Mouse (Mus musculus) CH12.LX (cell line): ENCODE measurements at regions not wholly inside any gene's neighbourhood (a gene's known extent, or its start where the extent isn't known, plus 50 kb on each side); places are given as distances from the start of the nearest gene placed in this dataset.

ENCODE experiments used
- DNase-seq: peaks from one replicate; pipeline ENCODE4 v3.0.0-alpha.2; 2013; ENCODE audit errors: extremely low read depth
- H3K27ac ChIP-seq: 2 replicates; pipeline ENCODE4 v1.5.1; 2012; ENCODE audit warnings: low read depth, mild to moderate bottlenecking, control low read depth, moderate library complexity; ENCODE audit not compliant: insufficient read depth
- H3K27me3 ChIP-seq: replicated peaks from 2 replicates; pipeline ENCODE3; 2012; ENCODE audit warnings: inconsistent platforms
- H3K36me3 ChIP-seq, 2 experiments: replicated peaks in 1 of 2; 2 replicates each; pipeline versions ENCODE3 to v1.6.1; 2012; ENCODE audit warnings: inconsistent platforms in 1 of 2, low read length in 1 of 2, mild to moderate bottlenecking in 1 of 2, mixed read lengths in 1 of 2, moderate library complexity in 1 of 2; ENCODE audit not compliant: control insufficient read depth in 1 of 2, insufficient read depth in 1 of 2
- H3K4me1 ChIP-seq, 2 experiments: 2 replicates each; pipeline ENCODE4 v1.6.1; 2012; ENCODE audit warnings: inconsistent platforms in 1 of 2, moderate library complexity in 1 of 2; ENCODE audit not compliant: insufficient read depth in 2 of 2, control insufficient read depth in 1 of 2
- H3K4me2 ChIP-seq: 2 replicates; pipeline ENCODE4 v1.6.1; 2012; ENCODE audit warnings: low read depth, mild to moderate bottlenecking, control low read depth; ENCODE audit not compliant: poor library complexity, insufficient read depth, severe bottlenecking
- H3K4me3 ChIP-seq, 3 experiments: fragments of 150-350 bp in 1 of 3; sonication (generic) in 1 of 3; replicated peaks in 1 of 3; 2 replicates each; pipeline versions ENCODE3 to v1.5.1; 2011 to 2012; ENCODE audit warnings: low read depth in 2 of 3, low read length in 2 of 3, mild to moderate bottlenecking in 2 of 3, moderate library complexity in 2 of 3, control low read depth in 1 of 3, improper control_type of control experiment in 1 of 3, inconsistent platforms in 1 of 3, mixed read lengths in 1 of 3; ENCODE audit not compliant: poor library complexity in 1 of 3
- H3K79me2 ChIP-seq: replicated peaks from 2 replicates; pipeline ENCODE4 v1.6.1; 2012; ENCODE audit warnings: mild to moderate bottlenecking, moderate library complexity; ENCODE audit not compliant: control insufficient read depth, poor library complexity, insufficient read depth, severe bottlenecking; ENCODE audit errors: extremely low read depth
- H3K9ac ChIP-seq: 2 replicates; pipeline ENCODE4 v1.6.1; 2012; ENCODE audit warnings: low read depth, mild to moderate bottlenecking, control low read depth, moderate library complexity; ENCODE audit not compliant: insufficient read depth
- H3K9me3 ChIP-seq: replicated peaks from 2 replicates; pipeline ENCODE3; 2012; ENCODE audit warnings: low read length, inconsistent platforms, mixed read lengths
- BHLHE40 ChIP-seq: IDR thresholded peaks from 2 replicates; pipeline ENCODE4 v1.6.1; 2011; ENCODE audit warnings: mild to moderate bottlenecking, low read depth, low read length, improper control_type of control experiment
- CHD1 ChIP-seq: IDR thresholded peaks from 2 replicates; pipeline ENCODE4 v1.6.1; 2012; ENCODE audit warnings: low read depth, low read length, improper control_type of control experiment, inconsistent platforms
- E2F4 ChIP-seq: IDR thresholded peaks from 2 replicates; pipeline ENCODE4 v1.6.1; 2011; ENCODE audit warnings: low read depth, low read length, improper control_type of control experiment; ENCODE audit not compliant: insufficient replicate concordance
- ELF1 ChIP-seq: IDR thresholded peaks from 2 replicates; pipeline ENCODE4 v1.6.1; 2014; ENCODE audit warnings: low read depth, mild to moderate bottlenecking, inconsistent platforms, low read length, improper control_type of control experiment
- EP300 ChIP-seq: IDR thresholded peaks from 2 replicates; pipeline ENCODE4 v1.6.1; 2011; ENCODE audit warnings: low read length, improper control_type of control experiment
- HCFC1 ChIP-seq: IDR thresholded peaks from 2 replicates; pipeline ENCODE4 v1.6.1; 2012; ENCODE audit warnings: low read depth, mild to moderate bottlenecking, inconsistent platforms, low read length, improper control_type of control experiment
- JUND ChIP-seq: conservative IDR thresholded peaks from 2 replicates; pipeline ENCODE4 v1.6.1; 2011; ENCODE audit warnings: low read depth, low read length, improper control_type of control experiment
- KAT2A ChIP-seq: IDR thresholded peaks from 2 replicates; pipeline ENCODE4 v1.6.1; 2012; ENCODE audit warnings: low read length, improper control_type of control experiment, inconsistent platforms; ENCODE audit not compliant: insufficient replicate concordance
- MAX ChIP-seq: IDR thresholded peaks from 2 replicates; pipeline ENCODE4 v1.6.1; 2011; ENCODE audit warnings: low read length, improper control_type of control experiment
- MAZ ChIP-seq: IDR thresholded peaks from 2 replicates; pipeline ENCODE4 v1.6.1; 2012; ENCODE audit warnings: low read depth, mild to moderate bottlenecking, inconsistent platforms, low read length, improper control_type of control experiment, moderate library complexity
- MXI1 ChIP-seq: IDR thresholded peaks from 2 replicates; pipeline ENCODE4 v1.6.1; 2011; ENCODE audit warnings: mild to moderate bottlenecking, low read depth, low read length, improper control_type of control experiment
- MYC ChIP-seq: IDR thresholded peaks from 2 replicates; pipeline ENCODE4 v1.6.1; 2011; ENCODE audit warnings: low read depth, mild to moderate bottlenecking, improper control_type of control experiment, low read length
- PAX5 ChIP-seq: IDR thresholded peaks from 2 replicates; pipeline ENCODE4 v1.6.1; 2012; ENCODE audit warnings: low read length, inconsistent platforms, mixed read lengths
- POLR2A ChIP-seq: IDR thresholded peaks from 2 replicates; pipeline ENCODE4 v1.6.1; 2011; ENCODE audit warnings: low read depth, mild to moderate bottlenecking, improper control_type of control experiment, low read length
- POLR2AphosphoS2 ChIP-seq: IDR thresholded peaks from 2 replicates; pipeline ENCODE4 v1.6.1; 2011; ENCODE audit warnings: low read depth, low read length, improper control_type of control experiment
- RAD21 ChIP-seq: IDR thresholded peaks from 2 replicates; pipeline ENCODE4 v1.6.1; 2011; ENCODE audit warnings: low read depth, mild to moderate bottlenecking, low read length, improper control_type of control experiment, moderate library complexity
- SIN3A ChIP-seq: IDR thresholded peaks from 2 replicates; pipeline ENCODE4 v1.6.1; 2012; ENCODE audit warnings: low read length, improper control_type of control experiment, inconsistent platforms
- SMC3 ChIP-seq: IDR thresholded peaks from 2 replicates; pipeline ENCODE4 v1.6.1; 2011; ENCODE audit warnings: low read depth, low read length, improper control_type of control experiment
- TBP ChIP-seq: conservative IDR thresholded peaks from 2 replicates; pipeline ENCODE4 v1.6.1; 2011; ENCODE audit warnings: low read depth, low read length, improper control_type of control experiment
- TCF12 ChIP-seq: IDR thresholded peaks from 2 replicates; pipeline ENCODE4 v1.6.1; 2014; ENCODE audit warnings: low read depth, mild to moderate bottlenecking, inconsistent platforms, low read length, improper control_type of control experiment
- UBTF ChIP-seq: IDR thresholded peaks from 2 replicates; pipeline ENCODE4 v1.6.1; 2012; ENCODE audit warnings: low read depth, mild to moderate bottlenecking, inconsistent platforms, low read length, improper control_type of control experiment, moderate library complexity
- USF1 ChIP-seq: IDR thresholded peaks from 2 replicates; pipeline ENCODE4 v1.6.1; 2014; ENCODE audit warnings: low read depth, mild to moderate bottlenecking, inconsistent platforms, low read length, improper control_type of control experiment
- USF2 ChIP-seq: conservative IDR thresholded peaks from 2 replicates; pipeline ENCODE4 v1.6.1; 2011; ENCODE audit warnings: low read depth, low read length, improper control_type of control experiment
- ZKSCAN1 ChIP-seq: IDR thresholded peaks from 2 replicates; pipeline ENCODE4 v1.6.1; 2012; ENCODE audit warnings: low read depth, inconsistent platforms, low read length, improper control_type of control experiment, borderline replicate concordance
- ZMIZ1 ChIP-seq: IDR thresholded peaks from 2 replicates; pipeline ENCODE4 v1.6.1; 2012; ENCODE audit warnings: low read depth, mild to moderate bottlenecking, inconsistent platforms, low read length, improper control_type of control experiment
- dilution Hi-C: fragments of 300-500 bp; cut with MboI; formaldehyde crosslinking; loops from 2 replicates; pipeline ENCODE4 v1.14.3; 2020; ENCODE audit warnings: low sequenced_read_pairs; ENCODE audit not compliant: extremely low pct_unique_long_range_greater_than_20kb, extremely low pct_ligation_motif_present
- in situ Hi-C: fragments of 300-500 bp; cut with MboI; formaldehyde crosslinking; loops from 3 replicates; pipeline ENCODE4 v1.14.3; 2019; ENCODE audit warnings: low sequenced_read_pairs, low pct_ligation_motif_present, low pct_unique_long_range_greater_than_20kb, mixed read lengths

DNA sequence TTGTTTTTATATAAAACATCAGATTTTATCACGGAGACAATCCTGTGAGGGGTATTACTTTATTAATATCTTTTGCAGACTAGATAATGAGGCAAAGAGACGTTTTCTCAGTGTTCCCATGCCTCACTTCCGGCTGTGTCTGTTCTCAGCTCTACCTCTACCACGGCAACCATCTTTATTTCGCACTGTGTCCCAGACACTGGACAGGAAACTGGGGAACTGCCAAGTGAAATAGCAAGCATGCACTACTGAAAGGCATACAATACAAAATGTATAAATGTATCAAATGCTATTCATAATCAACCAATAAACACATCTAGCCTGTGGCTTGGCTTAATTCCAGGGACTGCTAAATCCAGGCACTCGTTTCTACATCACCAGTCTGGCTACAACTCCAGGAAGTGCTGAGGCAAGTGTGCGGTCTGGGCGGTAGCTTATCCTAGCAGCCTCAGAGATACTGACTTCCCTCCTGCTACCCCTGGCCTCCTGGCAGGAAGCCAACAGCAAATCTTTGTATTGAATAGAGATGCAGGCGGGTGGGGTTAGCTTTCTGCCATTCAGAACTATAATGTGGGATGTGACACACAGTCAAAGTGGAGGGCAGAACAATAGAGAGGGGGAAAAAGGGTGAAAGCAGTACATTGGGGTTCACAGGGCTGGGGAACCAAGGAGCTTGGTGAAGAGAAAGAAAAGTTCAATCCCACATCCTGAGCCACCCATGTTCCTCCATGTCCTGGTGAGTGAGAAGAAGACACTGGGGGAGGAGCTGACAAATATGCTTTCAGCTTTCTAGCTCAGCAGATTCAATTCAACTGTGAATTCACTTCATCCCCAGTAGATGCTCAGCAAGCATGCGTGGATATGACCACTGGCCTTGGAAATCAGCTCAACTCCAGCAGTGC is 164.0 kb upstream of the F930015N05Rik start:
- no peak for DNase-seq
- Histone ChIP-seq H3K9me3 (no peaks in the 10 kb centered on the region), H3K4me1 (peaks cover 0 to 4% of the 10 kb centered on the region in 2 experiments; a peak in 1 of 4 replicates), H3K4me3 (no peak overlapping the region), H3K27me3 (no peaks in the 10 kb centered on the region), H3K9ac (no peak overlapping the region), H3K27ac (no peak overlapping the region), H3K36me3 (no peaks in the 10 kb centered on the region), H3K4me2 (no peak overlapping the region), H3K79me2 (no peaks in the 10 kb centered on the region)
- in situ Hi-C loops (no loop called here), dilution Hi-C loops (no loop called here)
- TF ChIP-seq UBTF (no peak), USF2 (no peak), ZKSCAN1 (no peak), JUND (no peak), E2F4 (no peak), MAZ (no peak), POLR2A (no peak), BHLHE40 (no peak), PAX5 (no peak), TBP (no peak), ZMIZ1 (no peak), SMC3 (no peak), MYC (no peak), POLR2AphosphoS2 (no peak)

DNA sequence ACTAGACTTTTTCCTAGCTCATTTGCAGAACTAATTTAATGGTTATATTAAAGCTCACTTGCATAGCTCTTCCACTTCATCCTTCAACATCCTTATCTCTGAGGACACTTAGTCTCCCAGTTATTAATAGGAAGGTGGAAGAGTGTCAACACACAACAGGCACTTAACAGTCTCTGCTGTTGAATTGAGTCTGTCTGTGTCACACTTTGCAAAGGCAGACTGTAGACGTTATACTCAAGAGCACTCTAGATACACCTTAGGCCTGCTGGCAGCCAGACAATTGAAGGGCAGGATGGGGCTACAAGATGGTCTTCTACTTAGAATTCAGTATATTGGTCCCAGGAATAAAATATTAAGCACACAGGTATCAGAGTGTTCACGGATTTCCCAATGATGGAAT is 172.6 kb upstream of the F930015N05Rik start:
- H3K36me3 ChIP-seq: no peaks in the 10 kb centered on the region
- H3K9ac ChIP-seq: no peak overlapping the region
- no peaks in the 10 kb centered on the region for H3K9me3 ChIP-seq
- no peak overlapping the region for H3K4me3 ChIP-seq
- H3K27me3 ChIP-seq: no peaks in the 10 kb centered on the region
- no peak overlapping the region for H3K4me2 ChIP-seq
- in situ Hi-C loops: no loop called here
- no peak overlapping the region for H3K27ac ChIP-seq
- H3K79me2 ChIP-seq: no peaks in the 10 kb centered on the region
- TF ChIP-seq ELF1 (no peak), USF1 (no peak), PAX5 (no peak), HCFC1 (no peak), SIN3A (no peak), MXI1 (no peak), UBTF (no peak), TBP (no peak), SMC3 (no peak), MAX (no peak), KAT2A (no peak), E2F4 (no peak), ZKSCAN1 (no peak), EP300 (no peak), BHLHE40 (no peak), TCF12 (no peak), CHD1 (no peak), RAD21 (no peak)
- TF ChIP-seq, all 38 proteins: peak for 0
- no peak for DNase-seq
- dilution Hi-C loops: no loop called here
- H3K4me1 ChIP-seq: peaks cover 4 to 13% of the 10 kb centered on the region in 2 experiments; a peak in 3 of 4 replicates
